Mouse (Mus musculus): ENCODE data around the gene Ndufa11. TPM values are rescaled to one million over a fixed set of nuclear protein-coding genes. Genes with fewer than 3 reads are reported as not detected.

The Ndufa11 gene
- total RNA-seq (2021) = 100 to 1,000 TPM; 220 to 270 TPM
- long read RNA-seq, experiment 1, transcript Ndufa11-201 (4 exons, 545 nt) = major isoform, 80 of 99 reads
- long read RNA-seq, experiment 1, transcript Ndufa11-204 (4 exons, 493 nt) = minor isoform, 5 of 99 reads
- long read RNA-seq, experiment 1, partial matches to known transcripts = 2 of 99 reads
- long read RNA-seq, experiment 1, other reads (novel, unspliced or antisense) = 8 of 99 reads
- long read RNA-seq, experiment 2, transcript Ndufa11-201 (4 exons, 545 nt) = major isoform, 233 of 266 reads
- long read RNA-seq, experiment 2, transcript Ndufa11-204 (4 exons, 493 nt) = minor isoform, 13 of 266 reads
- long read RNA-seq, experiment 2, partial matches to known transcripts = 1 of 266 reads
- long read RNA-seq, experiment 2, other reads (novel, unspliced or antisense) = 16 of 266 reads

- DNase-seq (ENCODE audit: low spot score in 2 of 2) = peak; percentile 93 to 94
Measured at GRCm38 (mm10) chr17:56717363-56718058, at the start of gene Ndufa11, which contains the start of gene Vmac. Gene Ndufa11, plus strand, starts transcription at chr17:56717767. Gene Vmac, minus strand, starts transcription at chr17:56718022.

- DNase-seq (ENCODE audit: low spot score in 2 of 2) = peak; percentile 84 to 90
Measured at GRCm38 (mm10) chr17:56668384-56669144, 49.0 kb upstream of the Ndufa11 start.

GRCm38 (mm10) chr17:56669766-56670165, 47.8 kb upstream of the Ndufa11 start:
- no peak for DNase-seq (ENCODE audit: low spot score in 2 of 2)

GRCm38 (mm10) chr17:56672941-56673646, 44.5 kb upstream of the Ndufa11 start, which contains the start of gene Ranbp3:
Gene Ranbp3, plus strand, starts transcription at chr17:56673294.
- peak; percentile 99 for DNase-seq (ENCODE audit: low spot score in 2 of 2)

- peak in 1 of 2 experiments; percentile 38 for DNase-seq (ENCODE audit: low spot score in 2 of 2)
Measured at GRCm38 (mm10) chr17:56673647-56674416, 43.7 kb upstream of the Ndufa11 start.

GRCm38 (mm10) chr17:56681791-56682190, 35.8 kb upstream of the Ndufa11 start:
- no peak for DNase-seq (ENCODE audit: low spot score in 2 of 2)

- DNase-seq (ENCODE audit: low spot score in 2 of 2) = no peak
Measured at GRCm38 (mm10) chr17:56682880-56683279, 34.7 kb upstream of the Ndufa11 start.

GRCm38 (mm10) chr17:56683546-56684140, 33.9 kb upstream of the Ndufa11 start:
- DNase-seq (ENCODE audit: low spot score in 2 of 2) = no peak

- no peak for DNase-seq (ENCODE audit: low spot score in 2 of 2)
Measured at GRCm38 (mm10) chr17:56684649-56685048, 32.9 kb upstream of the Ndufa11 start.

GRCm38 (mm10) chr17:56686801-56687200, 30.8 kb upstream of the Ndufa11 start:
- DNase-seq (ENCODE audit: low spot score in 2 of 2) = no peak

- DNase-seq (ENCODE audit: low spot score in 2 of 2) = no peak
Measured at GRCm38 (mm10) chr17:56688045-56688444, 29.5 kb upstream of the Ndufa11 start.

- DNase-seq (ENCODE audit: low spot score in 2 of 2) = no peak
Measured at GRCm38 (mm10) chr17:56688689-56689088, 28.9 kb upstream of the Ndufa11 start.

- DNase-seq (ENCODE audit: low spot score in 2 of 2) = no peak
Measured at GRCm38 (mm10) chr17:56693395-56693794, 24.2 kb upstream of the Ndufa11 start.

- peak; percentile 50 to 72 for DNase-seq (ENCODE audit: low spot score in 2 of 2)
Measured at GRCm38 (mm10) chr17:56693851-56694310, 23.7 kb upstream of the Ndufa11 start.

- no peak for DNase-seq (ENCODE audit: low spot score in 2 of 2)
Measured at GRCm38 (mm10) chr17:56700451-56700850, 17.1 kb upstream of the Ndufa11 start.

GRCm38 (mm10) chr17:56703038-56703437, 14.5 kb upstream of the Ndufa11 start:
- no peak for DNase-seq (ENCODE audit: low spot score in 2 of 2)

- no peak for DNase-seq (ENCODE audit: low spot score in 2 of 2)
Measured at GRCm38 (mm10) chr17:56706515-56706914, 11.1 kb upstream of the Ndufa11 start.

GRCm38 (mm10) chr17:56708692-56709091, 8.9 kb upstream of the Ndufa11 start:
- DNase-seq (ENCODE audit: low spot score in 2 of 2) = no peak

- no peak for DNase-seq (ENCODE audit: low spot score in 2 of 2)
Measured at GRCm38 (mm10) chr17:56709708-56710107, 7.9 kb upstream of the Ndufa11 start.

All from layer of hippocampus, postnatal 14 days (tissue).